Mouse (Mus musculus) heart, postnatal 10 days (tissue): ENCODE results near the gene Ube2j1. TPM values are rescaled to one million over a fixed set of nuclear protein-coding genes. Genes with fewer than 3 reads are reported as not detected.

Source experiments
- DNase-seq, 2 experiments: peaks; one replicate each; pipeline ENCODE4 v3.0.0; 2021
- intact Hi-C: fragments of 180-260 bp; cut with DNase I; formaldehyde crosslinking; loops from one replicate; pipeline ENCODE4 v1.15.1; 2025
- total RNA-seq, 2 experiments: library from RNA; stranded (reverse); gene quantifications; 2 replicates each; pipeline ENCODE4 v1.2.3; 2021

Gene Ube2j1
- total RNA-seq, 2 experiments from 2014 or later, result 48.2 to 57.3 TPM

DNA sequence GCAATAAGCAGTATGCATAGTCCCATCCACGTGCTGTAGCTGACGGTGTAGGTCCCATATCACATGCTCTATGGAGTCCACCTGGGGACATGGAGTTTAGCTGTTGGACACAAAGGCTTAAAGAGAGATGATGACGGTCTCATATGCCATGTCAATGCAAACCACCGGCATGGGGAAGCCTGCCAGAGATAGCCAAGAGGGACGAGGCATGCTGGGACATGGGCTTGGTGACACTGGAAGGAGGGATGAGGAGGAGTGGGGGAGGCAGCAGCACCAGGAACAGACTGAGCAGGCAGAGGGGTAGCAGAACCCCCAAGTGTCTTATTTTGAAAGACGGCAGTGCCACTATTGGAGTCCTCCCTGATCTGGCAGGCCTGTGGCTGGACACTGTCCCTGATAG lies 36.6 kb downstream of the Ube2j1 start:
- intact Hi-C loops, result no loop called here
- DNase-seq, result no peak

DNA sequence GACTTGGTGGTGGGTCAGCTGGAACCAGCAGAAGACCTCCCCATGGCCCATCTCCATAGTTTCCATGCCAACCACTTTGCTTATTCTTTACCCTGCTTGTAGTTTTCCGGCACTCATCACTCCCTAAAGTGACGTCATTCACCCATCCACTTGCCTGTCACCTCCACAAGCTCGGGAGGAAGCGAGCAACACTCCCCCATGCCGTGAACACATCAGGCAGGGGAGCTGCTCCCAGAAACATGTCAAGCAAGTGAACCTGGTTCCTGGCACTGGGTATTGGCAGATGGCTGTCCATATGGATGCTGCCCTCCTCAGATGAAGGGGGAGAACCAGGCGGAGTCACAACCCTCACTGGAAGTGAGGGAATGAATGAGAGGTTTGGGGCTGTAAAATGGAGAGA lies 37.7 kb downstream of the Ube2j1 start:
- intact Hi-C loops, result no loop called here
- no peak for DNase-seq

DNA sequence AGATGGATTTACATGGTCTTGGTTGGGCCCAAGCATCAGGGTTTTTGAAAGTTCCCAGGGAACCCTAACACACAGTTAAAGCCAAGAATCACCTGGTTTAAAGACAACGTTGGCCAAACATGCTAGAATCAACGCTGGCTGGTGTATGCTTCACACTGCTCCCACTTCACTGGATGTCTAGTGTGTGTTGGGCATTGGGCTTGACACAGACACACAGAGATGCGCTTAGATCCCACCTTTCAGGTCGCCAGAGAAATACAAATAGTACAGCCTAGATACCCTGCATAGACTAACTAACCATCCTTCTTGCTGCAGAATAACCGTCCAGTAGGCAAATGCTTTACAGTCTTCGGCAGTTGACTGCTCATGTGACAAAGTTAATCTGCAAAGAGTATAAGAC lies 39.1 kb downstream of the Ube2j1 start:
- intact Hi-C loops, result no loop called here
- DNase-seq, result no peak

DNA sequence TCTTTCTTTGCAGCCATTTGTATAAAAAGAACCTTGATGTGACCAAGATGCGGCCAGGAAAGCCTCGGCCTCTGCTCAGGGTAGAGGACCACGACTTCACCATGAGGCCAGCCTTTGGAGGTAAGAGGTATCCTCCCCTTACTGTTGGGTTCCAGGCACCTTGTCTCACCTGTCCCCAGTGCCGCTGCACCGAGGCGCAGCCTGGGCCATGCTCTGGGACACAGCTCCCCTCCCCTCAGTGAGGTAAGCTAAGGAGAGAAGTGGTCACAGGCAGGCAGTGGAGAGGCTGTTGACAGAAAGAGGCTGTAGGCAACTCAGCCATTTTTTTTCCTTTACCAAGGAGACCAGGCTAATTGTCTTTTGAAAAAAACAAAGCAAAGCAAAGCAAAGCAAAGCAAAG lies 40.1 kb downstream of the Ube2j1 start:
- DNase-seq, result no peak
- intact Hi-C loops, result no loop called here

DNA sequence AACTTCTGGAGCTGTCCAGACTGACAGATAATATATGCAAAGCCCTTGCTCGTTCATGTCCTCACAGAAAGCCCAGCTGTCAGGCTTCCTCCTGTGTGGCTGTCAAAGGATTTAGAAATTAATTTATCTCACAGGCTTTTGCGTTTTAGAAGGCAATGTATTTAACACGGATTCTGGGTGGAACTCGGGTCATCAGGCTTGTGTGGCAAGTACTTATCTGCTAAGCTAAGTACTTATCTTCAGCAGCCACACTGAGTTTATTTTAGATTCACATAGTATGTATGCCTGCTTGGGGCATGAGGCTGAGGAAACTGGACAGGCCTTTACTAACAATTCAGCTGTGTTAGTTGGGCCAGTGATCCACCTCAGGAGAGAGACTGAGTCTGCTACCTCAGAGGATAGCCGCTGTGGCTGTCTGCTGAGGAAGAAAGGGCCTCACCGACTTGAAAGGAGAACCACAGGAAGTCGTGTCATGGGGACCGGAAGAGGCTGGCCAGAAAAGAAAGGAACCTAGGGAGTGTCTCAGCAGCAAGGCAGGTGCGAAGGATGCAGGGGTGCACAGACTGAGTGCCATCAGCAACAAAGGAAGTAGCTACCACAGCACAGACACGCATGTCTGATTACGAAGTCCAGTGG lies 41.4 kb downstream of the Ube2j1 start:
- peak; percentile 16 to 21 for DNase-seq
- intact Hi-C loops, result no loop called here

DNA sequence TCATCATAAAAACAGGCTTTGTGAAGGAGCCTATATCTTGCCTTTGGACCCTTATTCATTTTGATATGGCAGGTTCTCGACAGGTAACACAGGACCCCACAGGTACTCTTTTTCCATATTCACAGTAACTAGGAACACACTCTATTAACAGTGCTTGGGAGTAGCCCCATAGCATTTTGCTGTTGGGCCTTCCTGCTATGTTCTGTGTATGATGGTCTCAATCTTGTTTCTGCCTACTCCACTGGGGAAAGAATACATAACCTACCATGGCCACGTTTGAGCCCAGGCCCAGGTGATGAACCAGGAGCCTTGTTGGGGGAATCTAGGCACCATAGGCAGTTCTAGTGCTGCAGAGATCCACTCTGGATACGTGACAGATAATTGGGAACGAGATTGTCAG lies 43.2 kb downstream of the Ube2j1 start:
- no peak for DNase-seq
- intact Hi-C loops, result no loop called here

DNA sequence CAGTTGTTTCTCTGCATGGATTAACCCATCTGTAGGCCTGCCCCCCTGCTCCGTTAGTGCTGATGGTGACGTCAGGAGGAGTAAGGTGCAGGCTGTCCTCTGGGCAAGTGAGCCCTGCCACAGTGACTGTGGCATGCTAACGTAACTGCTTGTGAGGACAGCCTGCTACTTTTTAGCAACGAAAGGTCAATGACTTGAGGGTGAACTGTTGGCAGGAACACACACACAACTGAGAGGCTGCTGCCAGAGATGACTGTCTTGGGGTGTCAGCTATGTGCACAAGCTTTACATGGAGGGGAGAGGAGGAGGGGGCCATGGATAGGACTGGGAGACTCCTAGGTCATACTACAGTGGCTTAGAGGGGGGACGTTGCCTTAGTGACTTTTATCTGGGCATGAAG lies 43.6 kb downstream of the Ube2j1 start:
- peak in 1 of 2 experiments; percentile 20 for DNase-seq
- intact Hi-C loops, result no loop called here

DNA sequence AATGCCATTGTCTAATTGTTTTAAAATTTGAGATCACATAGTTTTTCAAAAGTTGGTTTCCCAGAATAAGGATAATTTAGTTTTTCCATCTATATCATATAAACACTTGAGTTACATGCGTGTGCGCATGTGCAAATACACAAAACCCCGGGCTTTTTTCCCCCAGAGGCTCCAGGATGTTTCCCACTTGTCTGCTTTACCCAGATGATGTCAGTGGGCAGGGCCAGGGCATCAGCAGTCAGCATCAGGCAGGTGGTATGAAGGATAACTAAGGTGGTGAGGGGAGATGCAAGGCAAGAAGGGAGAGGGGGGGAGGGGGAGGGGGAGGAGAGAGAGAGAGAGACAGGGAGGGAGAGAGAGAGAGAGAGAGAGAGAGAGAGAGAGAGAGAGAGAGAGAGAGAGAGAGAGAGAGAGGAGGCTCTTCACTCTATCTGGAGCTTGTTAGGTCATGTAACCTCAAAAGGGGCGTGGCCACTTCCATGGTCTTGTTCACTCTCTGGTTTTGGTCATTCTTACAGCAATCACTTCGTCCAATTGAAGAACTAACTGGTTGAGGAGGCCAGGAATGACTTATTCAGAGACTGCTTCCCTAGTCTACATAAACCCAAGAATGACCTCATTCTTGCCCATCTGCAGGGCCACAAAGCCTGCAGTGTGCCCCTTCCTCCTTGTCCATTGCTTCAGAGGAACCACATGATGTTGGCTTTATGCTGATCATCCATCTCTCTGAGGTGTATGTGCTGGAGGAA lies 44.7 kb downstream of the Ube2j1 start:
- intact Hi-C loops, result no loop called here
- DNase-seq, result no peak

DNA sequence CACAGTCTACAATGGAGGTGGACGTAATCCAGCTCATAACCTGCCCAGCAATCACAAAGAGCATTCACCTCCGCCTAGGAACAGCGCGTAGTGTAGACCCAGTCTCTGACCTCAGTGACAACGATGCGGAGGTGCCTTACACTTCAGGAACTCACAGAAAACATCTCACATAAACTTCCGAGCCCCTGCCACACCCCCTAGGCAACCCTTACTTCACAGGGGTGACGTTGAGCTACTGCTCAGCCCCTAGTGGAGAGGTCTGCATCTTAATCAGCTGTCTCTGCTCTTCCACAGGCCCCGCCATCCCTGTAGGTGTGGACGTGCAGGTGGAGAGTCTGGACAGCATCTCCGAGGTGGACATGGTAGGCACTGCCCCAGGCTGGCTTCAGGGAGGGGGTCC lies 45.9 kb downstream of the Ube2j1 start:
- intact Hi-C loops, result no loop called here
- DNase-seq, result no peak

DNA sequence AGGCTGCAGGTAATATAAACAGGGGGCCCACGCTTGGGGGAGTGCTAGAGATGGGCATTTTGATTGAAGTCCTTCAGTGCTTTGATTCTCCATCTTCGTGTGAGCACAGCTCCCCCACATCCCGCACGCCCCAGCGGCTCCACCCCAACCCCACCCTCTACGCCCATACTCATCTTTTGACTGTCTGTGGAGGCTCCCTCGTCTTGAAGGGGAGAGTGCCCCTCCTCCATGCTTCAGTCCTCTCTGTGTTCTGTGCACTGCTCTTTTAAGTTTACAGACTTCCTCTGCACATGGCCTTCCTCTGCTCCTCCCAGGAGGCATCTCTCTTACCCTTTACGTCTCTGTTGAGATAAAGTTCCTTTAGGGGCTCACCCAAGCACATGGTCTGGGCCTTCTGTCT lies 46.5 kb downstream of the Ube2j1 start:
- no peak for DNase-seq
- intact Hi-C loops, result no loop called here

DNA sequence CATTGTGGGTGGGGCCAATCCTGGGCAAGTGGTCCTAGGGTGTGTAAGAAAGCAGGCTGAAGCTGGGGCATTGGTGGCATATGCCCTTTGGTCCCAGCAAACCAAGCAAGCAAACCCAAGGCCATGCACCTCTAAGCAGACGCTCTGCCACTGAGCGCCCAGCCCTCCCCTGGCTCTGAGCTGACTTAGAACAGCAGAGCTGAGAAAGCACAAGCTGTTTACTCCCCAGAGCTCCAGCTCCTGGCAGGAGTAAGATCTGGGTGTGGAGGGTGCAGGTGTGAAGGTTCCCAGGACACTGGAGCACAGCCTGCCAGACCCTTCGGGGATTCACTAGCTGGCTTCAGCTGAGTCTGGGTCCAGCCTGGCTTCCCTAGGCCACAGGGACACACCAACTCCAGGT lies 47.3 kb downstream of the Ube2j1 start:
- DNase-seq, result no peak
- intact Hi-C loops, result no loop called here

DNA sequence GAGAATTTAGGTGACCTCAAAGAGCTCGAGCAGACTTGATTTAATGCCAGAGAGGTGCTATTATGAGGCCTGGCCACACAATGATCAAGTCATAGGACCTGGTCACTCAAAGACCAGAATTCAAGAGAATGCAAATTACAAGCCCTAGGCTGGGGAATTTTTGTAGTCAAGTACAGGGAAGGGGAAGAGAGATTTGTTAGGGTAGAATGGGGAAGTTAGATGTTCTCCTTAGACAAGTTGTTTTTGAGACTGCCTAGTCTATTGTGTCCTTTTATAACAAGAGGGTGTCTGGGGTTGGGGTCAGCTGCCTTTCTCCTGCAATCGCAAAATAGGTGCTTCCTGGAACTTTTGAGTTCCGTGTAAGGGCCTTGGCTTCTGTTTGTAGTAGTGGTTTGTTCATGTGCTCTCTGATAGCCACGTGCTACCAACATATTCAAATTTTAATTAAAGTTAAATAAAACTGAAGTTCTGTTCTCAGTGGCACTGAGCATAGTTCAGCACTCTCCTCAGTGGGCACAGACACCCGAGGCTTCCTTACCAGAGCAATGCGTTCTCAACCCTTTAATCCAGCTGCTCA lies 68.0 kb downstream of the Ube2j1 start:
- intact Hi-C loops, result no loop called here
- DNase-seq, result no peak

Other genes starting within 250 kb of the Ube2j1 start
- gene Lyrm2, start 231.2 kb upstream of the Ube2j1 start, total RNA-seq, result 10 to 100 TPM; 43.4 to 50.9 TPM
- gene Ankrd6, start 80.6 kb upstream of the Ube2j1 start, total RNA-seq, result 1 to 10 TPM; 3.5 to 6.3 TPM
- 10 to 100 TPM; 74.1 to 88.3 TPM for gene Rragd, start 48.4 kb upstream of the Ube2j1 start, total RNA-seq
- under 1 TPM in 1 of 2 experiments, not detected in 1; 0.41 TPM for gene Gabrr2, start 31.6 kb downstream of the Ube2j1 start, total RNA-seq
- gene Gabrr1, start 101.1 kb downstream of the Ube2j1 start, total RNA-seq, result under 1 TPM; 0.41 to 0.50 TPM
- gene Pm20d2, start 158.3 kb downstream of the Ube2j1 start, total RNA-seq, result 10 to 100 TPM; 26.8 to 27.6 TPM
- gene Srsf12, start 177.6 kb downstream of the Ube2j1 start, total RNA-seq, result under 1 TPM in 1 of 2 experiments, not detected in 1; 0.22 TPM